Mouse (Mus musculus) gastrocnemius, postnatal 14 days (tissue): ENCODE measurements around the gene Fkbp5. TPM values are rescaled to one million over a fixed set of nuclear protein-coding genes. Genes with fewer than 3 reads are reported as not detected.

Experiments used
- DNase-seq: peaks from one replicate; pipeline ENCODE4 v3.0.0; 2021; ENCODE audit warnings: mixed read lengths
- intact Hi-C: fragments of 180-260 bp; cut with DNase I; formaldehyde crosslinking; loops from one replicate; pipeline ENCODE4 v1.15.1; 2025; ENCODE audit warnings: low total_unique reads
- total RNA-seq, 2 experiments: library from RNA; stranded (reverse); gene quantifications; 2 replicates each; pipeline ENCODE4 v1.2.3; 2021

Gene Fkbp5
- total RNA-seq, 2 experiments from 2014 or later: 9.2 to 104 TPM

DNA sequence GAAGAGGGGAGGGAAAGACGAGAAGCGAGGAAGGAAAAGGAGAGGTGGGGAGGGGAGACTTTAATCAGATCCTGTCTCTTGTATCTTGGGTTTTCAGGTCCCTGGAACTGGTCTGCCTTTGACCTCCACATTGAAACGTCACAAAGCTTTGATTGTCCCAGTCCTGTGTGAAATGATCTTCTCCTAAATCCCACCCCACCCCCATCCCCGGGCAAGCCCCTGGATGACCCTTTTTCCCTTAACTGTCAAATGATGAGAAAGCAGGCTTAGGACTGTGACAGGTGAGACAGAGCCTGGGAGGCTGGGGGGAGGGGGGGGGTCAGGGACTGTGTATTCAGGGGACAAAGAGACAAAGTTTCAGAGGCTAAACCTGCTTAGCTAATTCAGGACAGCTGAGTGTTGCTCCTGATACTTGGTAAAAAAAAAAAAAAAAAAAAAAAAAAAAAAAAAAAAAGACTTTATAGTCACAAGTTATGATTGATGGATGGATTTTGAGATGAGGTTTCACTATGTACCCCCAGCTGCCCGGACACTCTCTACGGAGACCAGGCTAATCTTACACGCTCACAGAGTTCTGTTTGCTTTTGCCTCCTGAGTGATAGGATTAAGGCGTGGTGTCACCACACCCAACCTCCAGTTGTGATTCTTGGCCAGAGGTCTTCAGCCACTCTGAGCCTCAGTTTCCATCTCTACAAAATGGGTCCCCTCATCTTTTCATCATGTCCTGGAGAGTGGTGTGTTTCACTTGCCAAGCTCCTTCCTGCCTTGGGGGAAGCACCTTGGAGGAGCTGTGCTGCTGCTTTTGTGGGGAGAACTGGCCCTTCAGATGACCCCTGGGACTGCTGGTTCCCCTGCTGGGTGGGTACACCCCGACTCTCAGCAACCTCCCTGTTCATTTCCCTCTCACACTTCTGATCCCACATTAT lies 5.4 kb downstream of the Fkbp5 start:
- intact Hi-C loops: no loop called here
- no peak for DNase-seq

GRCm38 (mm10) chr17:28510445-28511342 lies 6.6 kb downstream of the Fkbp5 start:
- no peak for DNase-seq

DNA sequence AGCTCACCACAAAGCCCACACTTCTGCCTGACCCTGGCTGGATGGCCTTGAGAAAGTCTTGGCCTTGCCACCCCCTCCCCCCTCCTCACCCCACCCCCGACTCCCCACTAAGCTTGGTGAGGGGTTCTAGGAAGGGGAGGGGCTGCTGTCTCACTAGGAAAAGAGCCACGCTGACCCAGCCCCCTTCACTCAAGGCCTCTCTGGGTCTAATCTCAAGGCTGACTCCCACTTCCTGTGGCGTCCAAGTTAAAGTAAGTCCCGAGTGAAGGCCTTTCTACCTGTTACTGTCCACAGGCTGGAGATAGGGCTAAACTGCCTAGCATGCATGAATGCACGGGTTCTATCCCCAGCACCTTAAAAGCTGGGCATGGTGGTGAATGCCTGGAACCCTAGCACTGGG lies 9.8 kb downstream of the Fkbp5 start:
- DNase-seq: no peak
- intact Hi-C loops: no loop called here

More at GRCm38 (mm10) chr17:28510445-28511342, 6.6 kb downstream of the Fkbp5 start:
- intact Hi-C loops: no loop called here

DNA sequence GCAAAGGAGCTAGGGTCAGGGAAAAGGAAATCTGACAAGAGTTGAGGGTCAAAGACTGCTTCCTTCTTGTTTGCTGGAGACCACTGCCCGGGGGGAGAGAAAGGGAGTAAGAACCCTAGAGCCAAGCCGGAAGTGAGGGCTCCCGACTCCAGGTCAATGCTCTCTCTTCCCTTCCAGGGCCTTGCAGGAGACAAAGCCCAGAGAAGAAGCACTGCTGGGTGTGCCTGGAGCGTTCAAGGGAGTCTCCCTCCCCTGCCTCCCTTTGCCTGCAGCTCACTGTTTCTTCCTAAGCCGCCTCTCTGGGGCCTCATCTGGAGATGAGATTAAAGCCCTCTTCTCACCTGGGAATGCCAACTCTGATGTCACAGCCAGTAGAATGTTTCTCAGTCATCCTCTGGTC lies 10.4 kb downstream of the Fkbp5 start:
- intact Hi-C loops: no loop called here
- no peak for DNase-seq

GRCm38 (mm10) chr17:28505591-28505990 lies 11.7 kb downstream of the Fkbp5 start:
- intact Hi-C loops: no loop called here
- DNase-seq: no peak

DNA sequence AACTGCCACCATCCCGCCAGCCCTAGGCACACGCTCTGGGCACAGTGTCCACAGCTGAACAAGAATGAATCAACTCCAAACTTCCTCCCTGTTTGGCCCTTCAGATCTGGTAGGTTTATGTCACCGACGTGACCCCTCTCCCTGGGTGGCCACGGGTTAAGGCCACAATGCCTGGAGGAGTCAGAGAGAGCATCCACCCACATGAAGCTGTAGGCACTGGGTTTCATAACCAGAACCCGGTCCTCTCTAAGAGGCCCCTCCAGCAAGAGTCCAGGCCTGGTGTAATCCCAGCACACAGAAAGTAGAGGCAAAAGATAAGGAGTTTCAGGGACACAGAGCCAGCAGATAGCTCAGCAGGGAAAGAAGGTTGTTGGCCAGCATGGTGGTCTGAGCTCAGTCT lies 13.1 kb downstream of the Fkbp5 start:
- intact Hi-C loops: no loop called here
- no peak for DNase-seq

DNA sequence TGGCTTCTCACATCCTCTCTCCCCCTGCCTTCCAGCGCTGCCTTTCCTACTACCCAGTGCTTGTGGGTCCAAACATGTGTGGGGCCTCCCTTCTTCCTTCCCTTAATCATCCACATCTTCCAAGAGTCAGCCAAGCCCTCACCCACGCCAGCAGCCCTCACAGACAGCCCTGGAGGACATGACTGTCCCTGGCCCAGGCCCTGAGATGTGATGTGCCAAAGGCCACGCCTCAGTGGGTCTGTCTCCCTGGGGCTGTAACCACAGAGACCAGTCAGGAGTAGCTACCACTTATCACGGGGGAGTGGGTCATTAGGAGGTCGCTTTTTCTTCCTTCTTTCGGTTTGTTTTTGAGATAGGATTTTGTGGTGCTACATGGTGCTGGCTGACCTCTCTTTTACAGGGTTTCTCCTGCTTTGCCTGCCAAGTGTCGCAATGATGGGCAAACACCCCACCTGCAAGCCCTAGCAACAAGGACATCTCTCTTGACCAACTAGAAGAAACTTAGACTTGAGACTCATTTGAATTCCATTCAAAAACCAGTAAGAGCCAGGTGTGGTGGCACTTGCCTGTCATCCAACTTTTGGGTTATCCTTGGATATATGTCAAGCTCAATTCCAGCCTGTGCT lies 15.0 kb downstream of the Fkbp5 start:
- intact Hi-C loops: no loop called here
- DNase-seq: peak; percentile 59

DNA sequence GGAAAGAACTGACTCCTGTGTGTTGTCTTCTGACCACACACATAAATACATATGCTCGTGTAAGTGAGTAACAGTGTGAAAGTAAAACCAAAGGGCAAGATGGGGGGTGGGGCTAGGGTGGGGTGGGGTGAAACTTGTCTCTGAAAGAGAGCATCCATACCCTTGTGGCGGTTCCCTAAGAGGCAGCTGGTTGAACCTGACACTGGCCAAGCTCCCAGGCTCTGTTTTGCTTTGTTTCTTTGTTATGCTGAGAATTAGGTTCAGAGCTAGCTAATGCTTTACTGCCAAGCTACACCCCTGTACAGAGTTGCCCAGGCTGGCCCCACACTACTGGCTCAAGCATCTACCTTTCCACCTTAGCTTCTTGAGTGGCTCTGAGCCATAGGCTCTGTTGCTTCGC lies 16.9 kb downstream of the Fkbp5 start:
- intact Hi-C loops: no loop called here
- no peak for DNase-seq

DNA sequence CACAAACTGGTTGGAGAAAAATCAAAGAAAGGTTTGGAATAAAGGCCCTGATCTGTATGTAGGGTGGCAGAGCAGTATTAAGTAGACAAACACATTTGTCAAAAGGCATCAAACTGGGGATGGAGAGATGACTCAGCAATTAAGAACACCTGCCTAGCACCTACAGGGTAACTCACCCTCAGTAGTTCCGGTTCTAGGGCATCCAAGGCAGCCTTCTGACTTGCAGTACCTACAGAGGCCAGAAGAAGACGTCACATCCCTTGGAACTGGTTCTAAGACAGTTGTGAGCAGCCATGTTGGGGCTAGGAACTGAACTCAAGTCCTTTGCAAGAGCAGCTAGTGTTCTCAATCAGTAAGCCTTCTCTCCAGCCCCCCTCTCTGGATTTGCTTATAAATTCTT lies 18.1 kb downstream of the Fkbp5 start:
- no peak for DNase-seq
- intact Hi-C loops: no loop called here

GRCm38 (mm10) chr17:28495832-28496231 lies 21.5 kb downstream of the Fkbp5 start:
- no peak for DNase-seq
- intact Hi-C loops: no loop called here

DNA sequence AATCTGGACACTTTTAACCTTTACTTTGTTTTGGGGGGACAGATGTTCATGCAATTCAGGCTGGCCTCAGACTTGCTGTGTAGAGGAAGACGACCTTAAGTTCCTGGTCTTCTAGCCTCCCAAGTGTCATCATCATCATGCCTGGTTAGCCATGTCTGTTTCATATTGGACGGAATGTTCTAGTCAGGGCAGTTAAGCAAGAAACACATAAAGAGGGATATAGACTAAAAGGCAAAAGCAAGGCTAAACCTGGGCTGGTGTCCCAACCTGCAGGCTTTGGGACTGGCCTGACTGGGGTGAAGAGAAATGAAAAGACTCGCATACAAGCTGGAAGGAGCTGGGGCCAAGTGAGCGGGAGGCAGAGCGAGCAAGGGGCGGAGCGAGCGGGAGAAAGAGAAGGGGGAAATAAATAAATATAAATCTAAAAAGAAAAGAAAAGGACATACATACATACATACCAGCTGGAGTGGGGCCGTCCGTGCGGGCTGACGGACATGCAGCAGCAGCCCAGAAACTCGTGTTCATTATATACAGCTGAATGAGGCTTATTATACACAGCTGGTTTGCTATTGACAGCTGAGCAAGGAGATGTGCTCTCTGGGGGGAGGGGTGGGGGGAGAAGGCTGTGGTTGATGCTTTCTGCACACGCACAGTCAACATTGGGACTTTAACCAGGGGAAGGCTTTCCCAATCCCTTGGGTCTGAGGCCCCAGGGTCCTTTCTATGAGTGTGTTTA lies 26.1 kb downstream of the Fkbp5 start:
- intact Hi-C loops: no loop called here

GRCm38 (mm10) chr17:28488258-28489013 lies 28.9 kb downstream of the Fkbp5 start:
- no peak for DNase-seq
- intact Hi-C loops: loop anchor here (5.0 kb wide), 1 partner anchor 34 kb away; no protein-coding TSS in a partner anchor

More for the DNA sequence above, 26.1 kb downstream of the Fkbp5 start:
- no peak for DNase-seq

- intact Hi-C loops: loop anchor here (5.0 kb wide), 1 partner anchor 35 kb away; no protein-coding TSS in a partner anchor
- no peak for DNase-seq
These were observed 29.6 kb downstream of the Fkbp5 start for GRCm38 (mm10) chr17:28487584-28488257.

DNA sequence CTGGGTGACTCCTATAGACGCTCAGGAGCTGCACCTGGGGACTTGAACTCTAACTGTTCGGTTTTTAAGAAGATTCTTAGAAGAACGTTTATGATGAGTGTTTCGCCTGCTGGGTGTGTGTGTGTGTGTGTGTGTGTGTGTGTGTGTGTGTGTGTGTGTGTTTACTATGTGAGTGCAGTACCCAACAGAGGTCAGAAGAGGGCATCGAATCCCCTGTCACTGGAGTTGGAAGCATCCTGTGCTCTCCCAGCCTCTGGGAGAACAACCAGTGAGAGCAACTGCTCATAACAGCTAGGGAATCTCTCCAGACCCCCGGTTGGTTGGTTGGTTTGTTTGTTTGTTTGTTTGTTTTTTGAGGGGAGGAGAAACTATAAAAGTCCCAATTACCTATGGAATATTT lies 30.6 kb downstream of the Fkbp5 start:
- no peak for DNase-seq
- intact Hi-C loops: loop anchor here (5.0 kb wide), 1 partner anchor 36 kb away; no protein-coding TSS in a partner anchor

GRCm38 (mm10) chr17:28485977-28486400 lies 31.3 kb downstream of the Fkbp5 start:
- intact Hi-C loops: loop anchor here (5.0 kb wide), 1 partner anchor 36 kb away; no protein-coding TSS in a partner anchor
- peak; percentile 98 for DNase-seq

DNA sequence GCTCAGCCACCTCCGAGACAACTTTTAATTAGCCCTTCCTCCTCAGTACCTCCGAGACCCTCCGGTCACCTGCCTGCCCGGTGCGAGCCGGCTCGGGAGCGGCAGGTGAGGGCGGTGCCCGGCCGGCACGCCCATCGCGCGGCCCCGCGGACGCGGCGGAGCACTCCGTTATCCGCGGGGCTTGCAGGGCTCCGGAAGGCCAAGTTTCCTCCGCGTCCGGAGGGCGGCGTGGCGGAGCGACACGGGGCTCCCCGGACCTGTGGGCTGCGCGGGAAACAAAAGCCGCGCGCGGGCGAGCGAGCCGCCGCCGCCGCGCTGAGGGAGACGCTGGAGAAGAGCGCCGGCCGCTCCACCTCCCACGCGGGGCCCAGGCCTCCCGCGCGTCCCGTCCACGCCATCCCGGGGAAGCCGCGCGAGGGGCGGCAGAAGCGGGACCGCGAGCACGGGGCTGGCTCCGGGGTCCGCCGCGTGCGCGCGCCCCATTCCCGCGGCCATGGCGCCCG lies 31.8 kb downstream of the Fkbp5 start:
- intact Hi-C loops: loop anchor here (5.0 kb wide), 1 partner anchor 37 kb away; no protein-coding TSS in a partner anchor
- peak; percentile 51 for DNase-seq

DNA sequence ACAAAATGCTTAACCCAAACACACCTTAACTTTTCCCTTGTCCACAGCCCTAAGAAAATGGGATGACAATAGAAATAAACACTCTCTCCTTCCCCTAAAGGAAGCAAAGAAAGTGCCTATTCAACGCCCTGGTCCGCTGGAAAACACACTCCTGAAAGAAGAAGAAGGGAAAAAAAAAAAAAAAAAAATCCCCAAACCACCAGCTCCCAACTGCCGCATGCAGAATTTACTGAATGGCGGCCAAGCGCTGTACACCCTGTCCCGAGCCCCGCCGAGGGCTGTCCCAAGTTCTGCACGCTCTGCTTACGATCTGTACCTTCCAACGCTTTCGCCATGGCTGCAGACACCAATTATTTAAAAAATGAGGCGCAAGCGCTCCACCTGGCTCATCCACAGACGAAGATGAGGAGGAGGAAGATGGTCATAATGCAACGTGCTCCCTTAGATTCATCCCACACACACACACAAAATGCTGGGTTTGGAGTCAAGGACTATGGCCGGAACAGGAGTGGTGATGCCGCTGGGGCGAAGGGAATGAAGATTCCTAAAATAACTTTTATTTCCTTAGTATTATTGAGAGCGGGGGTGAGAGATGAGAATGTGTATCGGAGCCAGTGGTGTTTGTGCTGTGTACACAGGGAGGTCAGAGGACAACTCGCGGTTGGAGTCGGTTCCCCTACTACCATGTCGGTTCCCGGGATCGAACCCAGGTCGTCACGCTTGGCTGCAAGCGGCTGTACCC lies 32.5 kb downstream of the Fkbp5 start:
- DNase-seq: peak; percentile 25
- intact Hi-C loops: loop anchor here (5.0 kb wide), 1 partner anchor 37 kb away; no protein-coding TSS in a partner anchor
